Mouse (Mus musculus): ENCODE data around the gene Krt80. TPM values are rescaled to one million over a fixed set of nuclear protein-coding genes. Genes with fewer than 3 reads are reported as not detected.

Krt80 gene
- polyA plus RNA-seq, 1 experiment from 2014 or later, result 1.2 TPM

DNA sequence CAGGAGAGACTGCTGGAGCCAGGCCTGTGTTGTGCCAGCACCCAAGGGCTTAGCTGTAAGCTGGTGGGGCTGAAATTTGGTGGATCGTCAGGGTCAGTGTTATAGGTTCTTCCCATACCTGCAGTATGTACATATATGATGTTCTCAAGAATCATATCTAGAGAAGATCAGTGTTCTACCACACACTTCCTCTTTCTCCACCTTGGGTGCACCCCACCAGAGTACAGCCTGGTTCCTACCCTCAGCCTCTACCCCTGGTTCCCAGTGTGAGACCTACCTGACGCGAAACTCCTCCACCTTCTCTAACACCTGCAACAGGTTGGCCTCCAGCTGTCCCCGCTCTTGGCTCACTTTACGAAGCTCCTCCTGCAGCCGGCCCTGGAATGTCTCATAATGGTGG is 6.0 kb downstream of the Krt80 start:
- no peak for ATAC-seq
- Histone ChIP-seq H3K36me3 (no peaks in the 10 kb centered on the region), H3K27ac (no peak overlapping the region), H3K4me3 (replicated peaks) (no peak overlapping the region), H3K4me1 (replicated peaks) (peaks cover 19% of the 10 kb centered on the region), H3K27me3 (replicated peaks) (no peaks in the 10 kb centered on the region), H3K9me3 (no peaks in the 10 kb centered on the region), H3K4me2 (replicated peaks) (no peak overlapping the region), H3K9ac (no peak overlapping the region)
- WGBS, result 70% methylated on average over 6 of the region's 6 CpGs

DNA sequence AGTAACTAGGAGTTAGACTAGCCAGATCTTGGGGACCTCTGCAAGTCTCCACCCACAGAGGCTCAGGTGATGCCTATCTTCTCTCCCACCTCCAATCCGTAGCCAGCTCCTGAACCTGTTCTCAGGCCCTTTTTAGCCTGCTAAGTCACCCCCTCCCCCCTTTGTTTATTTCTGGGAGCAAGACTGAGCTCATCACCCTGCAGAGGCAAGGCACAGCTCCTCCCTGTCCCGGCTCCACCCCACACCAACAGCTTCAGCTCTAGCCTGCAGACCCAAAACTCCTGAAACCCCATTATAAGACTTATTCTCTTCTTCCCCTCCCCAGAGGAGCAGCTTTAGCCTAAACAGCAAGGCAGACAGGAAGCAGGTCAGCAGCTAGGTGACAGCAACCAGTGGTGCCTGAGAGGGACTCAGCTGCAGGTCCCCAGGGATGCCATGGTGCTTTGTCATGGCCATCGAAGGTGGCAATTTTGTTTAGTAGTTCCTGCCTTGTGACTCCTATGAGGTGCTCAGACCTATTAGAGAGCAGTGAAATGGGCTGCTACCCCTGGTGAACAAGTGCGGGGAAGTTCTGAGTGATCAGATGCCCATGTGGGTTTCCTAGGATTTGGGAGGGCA is 7.5 kb downstream of the Krt80 start:
- H3K36me3 ChIP-seq, result no peaks in the 10 kb centered on the region
- 53% methylated on average over 4 of the region's 4 CpGs for WGBS

DNA sequence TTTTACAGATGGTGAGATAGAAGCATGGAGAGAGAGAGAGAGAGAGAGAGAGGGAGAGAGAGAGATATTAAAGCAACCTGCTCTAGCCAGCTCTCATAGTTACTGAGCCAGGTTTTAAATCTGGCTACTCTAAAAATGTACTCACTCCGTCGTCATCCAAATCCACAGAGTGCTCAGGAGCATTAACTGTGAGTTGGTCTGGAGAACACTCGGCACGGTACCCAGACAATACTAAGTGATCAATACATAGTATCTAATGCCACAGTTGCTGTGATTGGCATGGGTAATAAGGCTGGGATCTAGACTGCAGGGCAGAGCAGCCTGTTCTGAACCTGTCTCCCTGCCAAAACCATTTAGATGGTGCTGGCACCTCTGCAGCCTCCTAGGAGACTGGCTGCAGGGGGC is 14.6 kb downstream of the Krt80 start:
- no peak overlapping the region for H3K4me3 ChIP-seq (replicated peaks)
- no peak overlapping the region for H3K4me2 ChIP-seq (replicated peaks)
- H3K27me3 ChIP-seq (replicated peaks), result no peaks in the 10 kb centered on the region
- H3K4me1 ChIP-seq (replicated peaks), result 0 out of 2 replicates have a peak, but pooled peaks cover 2% of the 10 kb centered on the region
- no peaks in the 10 kb centered on the region for H3K36me3 ChIP-seq
- no peak overlapping the region for H3K9ac ChIP-seq
- no peak for ATAC-seq
- no peak overlapping the region for H3K27ac ChIP-seq
- H3K9me3 ChIP-seq, result no peaks in the 10 kb centered on the region
- 81% methylated on average over 4 of the region's 4 CpGs for WGBS

More for the DNA sequence above, 7.5 kb downstream of the Krt80 start:
- no peak overlapping the region for H3K4me3 ChIP-seq (replicated peaks)
- no peak overlapping the region for H3K4me2 ChIP-seq (replicated peaks)
- no peak for ATAC-seq
- H3K9me3 ChIP-seq, result no peaks in the 10 kb centered on the region
- no peaks in the 10 kb centered on the region for H3K27me3 ChIP-seq (replicated peaks)
- H3K4me1 ChIP-seq (replicated peaks), result peaks cover 17% of the 10 kb centered on the region
- no peak overlapping the region for H3K27ac ChIP-seq
- H3K9ac ChIP-seq, result no peak overlapping the region

DNA sequence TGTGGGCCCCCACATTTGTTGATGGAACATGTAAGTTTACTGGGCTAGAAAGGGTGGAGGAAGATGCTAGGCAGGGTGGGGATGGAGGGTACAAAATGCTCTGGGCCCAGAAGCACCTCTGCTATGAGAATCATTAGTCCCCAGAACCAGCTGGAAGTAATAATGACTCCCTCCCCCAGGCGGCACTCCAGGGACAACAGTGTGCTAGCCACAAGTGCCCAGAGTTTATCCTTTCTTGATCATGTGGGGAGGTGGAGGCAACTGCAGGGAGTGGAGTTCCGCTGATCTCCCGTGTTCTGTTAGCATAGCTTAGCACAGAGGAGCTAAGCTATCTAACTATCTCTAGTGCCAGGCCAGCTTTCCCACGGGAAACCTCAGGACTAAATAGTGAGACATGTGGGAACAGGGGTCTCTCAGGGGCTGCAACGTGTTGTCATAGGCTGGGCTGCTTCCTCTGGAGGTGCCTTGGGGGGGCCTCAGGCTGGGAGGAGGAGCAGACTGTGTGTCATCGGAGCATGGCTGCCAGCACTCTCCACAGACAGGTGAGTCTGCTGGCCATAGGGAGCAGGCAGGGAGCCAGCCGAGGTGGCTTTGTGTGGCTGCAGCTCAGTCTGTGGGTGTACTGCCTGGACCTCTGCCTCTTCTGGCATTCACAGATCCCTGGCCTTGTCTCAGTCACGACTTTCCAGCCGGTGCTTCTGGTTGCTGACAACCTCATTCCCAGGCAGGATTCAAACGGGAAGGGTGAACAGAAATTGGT is 17.1 kb downstream of the Krt80 start:
- ATAC-seq, result no peak
- WGBS, result 58% methylated on average over 10 of the region's 10 CpGs
- H3K27ac ChIP-seq, result no peak overlapping the region

DNA sequence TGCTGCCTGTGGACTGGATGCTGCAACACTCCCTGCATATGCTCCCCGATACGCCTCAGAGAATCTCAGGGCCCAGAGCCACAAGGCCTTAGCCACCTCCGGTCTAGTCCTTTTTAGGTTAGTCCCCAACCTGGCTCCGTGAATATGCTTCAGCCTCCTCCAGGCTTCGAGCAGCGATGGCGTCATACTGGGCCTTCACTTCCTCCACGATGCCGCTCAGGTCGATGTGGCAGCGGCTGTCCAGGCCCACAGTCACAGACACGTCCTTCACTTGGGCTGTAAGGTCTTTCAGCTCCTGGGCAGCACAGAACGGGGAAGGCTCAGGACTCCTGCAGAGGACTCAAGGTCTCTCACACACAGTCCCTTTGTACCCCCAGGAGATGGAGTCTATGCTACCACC is 17.9 kb downstream of the Krt80 start:
- H3K4me2 ChIP-seq (replicated peaks), result no peak overlapping the region
- no peak overlapping the region for H3K9ac ChIP-seq
- no peak for ATAC-seq
- no peaks in the 10 kb centered on the region for H3K27me3 ChIP-seq (replicated peaks)
- H3K4me3 ChIP-seq (replicated peaks), result no peak overlapping the region
- no peaks in the 10 kb centered on the region for H3K36me3 ChIP-seq
- no peak overlapping the region for H3K27ac ChIP-seq
- H3K9me3 ChIP-seq, result no peaks in the 10 kb centered on the region
- H3K4me1 ChIP-seq (replicated peaks), result 0 out of 2 replicates have a peak, but pooled peaks cover 2% of the 10 kb centered on the region
- WGBS, result 76% methylated on average over 13 of the region's 13 CpGs

More for the DNA sequence above, 17.1 kb downstream of the Krt80 start:
- Histone ChIP-seq H3K9ac (no peak overlapping the region), H3K4me1 (replicated peaks) (0 out of 2 replicates have a peak, but pooled peaks cover 2% of the 10 kb centered on the region), H3K27me3 (replicated peaks) (no peaks in the 10 kb centered on the region), H3K36me3 (no peaks in the 10 kb centered on the region), H3K4me3 (replicated peaks) (no peak overlapping the region), H3K9me3 (no peaks in the 10 kb centered on the region), H3K4me2 (replicated peaks) (no peak overlapping the region)

DNA sequence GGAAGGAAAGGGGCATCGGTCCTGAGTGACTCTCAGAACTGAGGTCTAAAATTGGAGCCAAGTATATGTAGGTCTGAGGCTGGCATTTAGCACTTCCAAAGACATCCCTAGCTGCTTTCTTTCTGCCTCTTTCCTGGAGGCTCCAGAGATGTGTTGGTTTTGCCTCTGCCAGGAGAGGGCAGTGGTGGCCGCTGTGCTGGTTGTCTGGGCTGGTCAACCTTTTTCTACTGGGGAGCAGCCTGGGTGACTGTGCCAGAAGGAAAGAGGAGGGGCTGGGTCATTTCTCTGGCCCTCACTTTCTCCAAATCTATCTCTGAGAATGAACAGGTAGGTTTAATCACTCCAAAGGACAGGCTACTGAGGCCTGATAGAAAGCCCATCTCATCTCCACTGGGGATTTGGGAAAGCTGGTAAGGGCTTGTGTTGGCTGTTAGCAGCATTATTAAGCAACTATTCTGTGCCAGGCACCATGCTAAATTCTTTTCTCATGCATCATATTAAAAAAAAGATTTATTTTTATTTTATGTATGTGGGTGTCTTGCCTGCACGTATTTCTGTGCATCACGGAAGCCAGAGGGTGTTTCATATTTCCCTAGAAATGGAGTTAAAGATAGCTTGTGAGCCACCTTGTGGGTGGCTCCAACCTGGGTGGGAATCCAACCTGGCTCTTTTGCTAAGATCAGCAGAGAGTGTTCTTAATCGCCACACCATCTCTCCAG is 28.0 kb downstream of the Krt80 start:
- no peaks in the 10 kb centered on the region for H3K27me3 ChIP-seq (replicated peaks)
- H3K4me3 ChIP-seq (replicated peaks), result no peak overlapping the region
- no peak overlapping the region for H3K9ac ChIP-seq
- no peaks in the 10 kb centered on the region for H3K36me3 ChIP-seq
- WGBS, result 64% methylated on average over 5 of the region's 5 CpGs
- H3K27ac ChIP-seq, result no peak overlapping the region
- no peaks in the 10 kb centered on the region for H3K9me3 ChIP-seq
- no peak overlapping the region for H3K4me2 ChIP-seq (replicated peaks)
- no peaks in the 10 kb centered on the region for H3K4me1 ChIP-seq (replicated peaks)
- ATAC-seq, result peak; percentile 6; the same call in 1 of the 2 replicates

DNA sequence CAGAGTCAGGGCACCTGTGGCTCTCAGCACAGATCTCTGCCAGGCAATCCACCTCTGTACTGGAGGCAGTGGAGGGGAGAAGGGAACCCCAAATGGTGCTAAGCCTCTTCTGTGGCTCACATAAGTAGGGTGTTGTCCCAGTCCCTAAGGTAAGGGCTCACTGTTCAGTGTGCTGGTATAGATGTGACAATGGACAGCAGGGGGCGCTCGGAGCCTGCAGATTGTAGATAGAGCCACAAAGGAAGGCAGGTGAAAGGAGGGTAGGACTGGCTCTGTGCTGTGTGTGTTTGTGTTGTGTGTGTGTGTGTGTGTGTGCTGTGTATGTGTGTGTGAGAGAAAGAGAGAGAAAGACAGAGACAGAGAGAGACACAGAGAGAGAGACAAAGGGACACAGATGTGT is 30.4 kb downstream of the Krt80 start:
- Histone ChIP-seq H3K4me3 (replicated peaks) (no peak overlapping the region), H3K27ac (no peak overlapping the region), H3K27me3 (replicated peaks) (no peaks in the 10 kb centered on the region), H3K4me2 (replicated peaks) (no peak overlapping the region), H3K4me1 (replicated peaks) (peaks cover 7% of the 10 kb centered on the region; the same call in 1 of the 2 replicates), H3K9me3 (no peaks in the 10 kb centered on the region), H3K9ac (no peak overlapping the region), H3K36me3 (no peaks in the 10 kb centered on the region)
- peak; percentile 76 for ATAC-seq
- WGBS, result 0% methylated on average over 2 of the region's 2 CpGs

DNA sequence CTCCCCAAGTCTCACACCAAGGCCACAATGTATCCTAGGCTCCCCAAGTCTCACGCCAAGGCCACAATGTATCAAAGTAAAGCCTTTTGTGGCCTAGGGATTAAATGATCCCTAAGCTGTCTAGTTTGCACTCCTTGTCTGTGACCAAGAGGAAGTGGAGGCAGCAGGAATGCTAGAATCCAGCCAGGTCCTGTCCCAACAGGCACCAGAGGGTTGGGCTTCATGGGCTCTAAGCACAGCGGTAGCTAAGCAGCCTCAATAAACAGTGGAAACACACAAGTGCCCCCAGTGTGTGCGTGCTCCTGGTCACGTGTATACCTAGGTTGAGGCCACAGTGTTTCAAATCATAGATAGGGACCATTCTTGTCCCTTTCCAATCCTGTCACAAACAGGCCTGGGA is 31.6 kb downstream of the Krt80 start:
- Histone ChIP-seq H3K9me3 (no peaks in the 10 kb centered on the region), H3K4me1 (replicated peaks) (peaks cover 7% of the 10 kb centered on the region; the same call in 1 of the 2 replicates), H3K9ac (peak overlapping the region; percentile 20; the same call in 1 of the 2 replicates), H3K4me3 (replicated peaks) (no peak overlapping the region), H3K27ac (no peak overlapping the region), H3K27me3 (replicated peaks) (no peaks in the 10 kb centered on the region), H3K4me2 (replicated peaks) (no peak overlapping the region), H3K36me3 (no peaks in the 10 kb centered on the region)
- ATAC-seq, result no peak
- 67% methylated on average over 4 of the region's 4 CpGs for WGBS

DNA sequence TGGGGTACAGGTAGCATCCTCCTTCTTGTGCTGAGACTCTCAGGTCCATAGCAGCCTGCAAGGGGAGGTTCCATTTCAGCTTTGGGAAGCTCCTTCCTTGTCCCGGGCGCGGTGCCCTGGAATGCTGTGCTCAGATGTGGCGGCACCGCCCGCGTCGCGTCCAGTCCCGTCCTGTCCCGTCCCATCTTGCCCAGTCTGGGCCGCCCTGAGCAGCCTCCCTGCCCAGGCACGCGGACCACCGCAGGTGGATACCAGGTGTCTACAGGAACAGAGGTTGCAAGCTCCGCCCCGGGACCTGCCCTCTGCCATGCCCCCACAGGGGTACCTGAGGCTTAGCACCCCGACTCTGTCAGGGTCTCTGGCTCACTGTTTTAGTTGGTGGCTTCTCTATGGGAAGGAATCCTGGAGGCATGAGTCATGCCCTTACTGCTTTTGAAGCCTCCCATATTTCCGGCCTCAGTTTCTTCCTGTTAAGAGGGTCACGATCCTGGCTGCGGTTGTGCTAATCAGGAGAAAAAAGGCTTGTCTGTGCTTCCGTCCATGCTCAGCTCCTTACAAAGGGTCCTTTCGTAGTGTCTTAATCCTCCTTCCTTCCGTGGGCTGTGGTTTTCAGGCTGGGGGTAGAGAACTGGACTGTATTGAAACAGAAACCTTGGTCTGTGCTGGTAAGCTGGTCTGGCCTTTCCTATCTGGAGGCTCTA is 33.3 kb downstream of the Krt80 start:
- no peak overlapping the region for H3K9ac ChIP-seq
- WGBS, result 41% methylated on average over 24 of the region's 24 CpGs
- no peak for ATAC-seq
- no peaks in the 10 kb centered on the region for H3K36me3 ChIP-seq
- no peaks in the 10 kb centered on the region for H3K9me3 ChIP-seq
- no peak overlapping the region for H3K4me2 ChIP-seq (replicated peaks)
- no peak overlapping the region; the same call in 1 of the 2 replicates for H3K27ac ChIP-seq
- H3K27me3 ChIP-seq (replicated peaks), result no peaks in the 10 kb centered on the region
- H3K4me3 ChIP-seq (replicated peaks), result no peak overlapping the region
- H3K4me1 ChIP-seq (replicated peaks), result peaks cover 11% of the 10 kb centered on the region; the same call in 1 of the 2 replicates

DNA sequence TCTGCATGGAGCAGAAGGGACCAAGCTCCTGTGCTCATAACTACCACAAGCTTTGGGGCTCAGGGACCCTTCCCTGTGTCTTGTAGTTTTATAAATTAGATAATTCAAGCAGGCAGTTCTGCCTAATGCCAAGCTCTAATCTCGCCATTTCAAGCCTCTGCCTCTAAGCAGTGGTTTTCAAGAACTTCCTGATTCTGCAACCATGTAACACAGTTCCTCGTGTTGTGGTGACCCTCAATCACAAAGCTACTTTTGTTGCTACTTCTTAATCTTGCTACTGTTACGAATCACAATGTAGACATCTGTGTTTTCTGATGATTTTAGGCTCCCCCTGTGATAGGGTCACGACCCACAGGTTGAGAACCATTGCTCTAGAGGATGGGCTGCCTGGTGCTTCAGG is 36.3 kb downstream of the Krt80 start:
- 71% methylated on average over 4 of the region's 4 CpGs for WGBS
- Histone ChIP-seq H3K4me1 (replicated peaks) (peaks cover 27% of the 10 kb centered on the region), H3K9me3 (no peaks in the 10 kb centered on the region), H3K9ac (no peak overlapping the region), H3K27ac (no peak overlapping the region), H3K27me3 (replicated peaks) (no peaks in the 10 kb centered on the region), H3K4me3 (replicated peaks) (no peak overlapping the region), H3K4me2 (replicated peaks) (no peak overlapping the region), H3K36me3 (no peaks in the 10 kb centered on the region)
- ATAC-seq, result no peak

DNA sequence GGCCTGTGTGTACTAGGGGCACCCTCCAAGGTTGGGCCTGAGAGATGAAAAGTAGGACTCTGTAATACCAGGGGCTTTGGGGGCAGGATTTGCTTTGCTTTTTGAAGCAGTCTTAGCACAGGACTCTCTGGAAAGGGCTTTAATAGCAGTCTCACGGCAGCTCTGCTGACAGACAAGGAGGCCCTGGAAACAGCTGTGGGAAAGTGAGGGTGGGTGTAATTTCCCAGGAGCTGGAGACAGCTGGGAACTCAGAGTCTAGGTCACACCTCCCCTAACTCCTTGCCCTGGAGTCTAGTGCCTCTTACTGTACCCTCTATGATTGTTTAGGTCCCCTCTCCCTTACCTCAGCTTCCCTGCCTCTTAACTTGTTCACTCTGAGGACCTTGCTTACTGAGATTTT is 36.8 kb downstream of the Krt80 start:
- no peaks in the 10 kb centered on the region for H3K36me3 ChIP-seq
- no peak for ATAC-seq
- no peak overlapping the region for H3K9ac ChIP-seq
- no peak overlapping the region for H3K4me2 ChIP-seq (replicated peaks)
- H3K4me1 ChIP-seq (replicated peaks), result peaks cover 28% of the 10 kb centered on the region
- WGBS, result 24% methylated on average over 1 of the region's 1 CpGs
- no peaks in the 10 kb centered on the region for H3K27me3 ChIP-seq (replicated peaks)
- no peak overlapping the region for H3K4me3 ChIP-seq (replicated peaks)
- no peaks in the 10 kb centered on the region for H3K9me3 ChIP-seq
- H3K27ac ChIP-seq, result no peak overlapping the region

DNA sequence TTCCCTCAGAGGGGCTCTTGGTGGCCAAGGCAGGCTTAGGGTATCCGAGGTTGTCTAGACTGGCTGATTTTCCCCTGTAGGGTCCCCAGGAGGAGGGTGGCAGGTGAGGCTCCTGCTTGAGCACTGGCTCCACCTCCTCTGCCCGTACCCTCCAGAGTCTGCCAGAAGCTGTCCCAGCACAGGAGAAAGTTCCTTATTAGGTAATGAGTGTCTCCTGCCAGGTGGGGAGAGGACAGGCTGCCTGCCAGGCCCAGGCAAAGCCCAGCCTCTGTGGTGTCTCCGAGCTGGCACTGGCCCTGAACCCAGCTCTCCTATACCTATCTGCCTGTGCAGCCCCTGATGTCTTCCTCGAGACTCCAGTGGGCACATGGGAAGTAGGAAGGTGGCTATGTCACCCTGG is 37.6 kb downstream of the Krt80 start:
- H3K36me3 ChIP-seq, result no peaks in the 10 kb centered on the region
- WGBS, result 64% methylated on average over 4 of the region's 4 CpGs
- no peaks in the 10 kb centered on the region for H3K9me3 ChIP-seq
- no peaks in the 10 kb centered on the region for H3K27me3 ChIP-seq (replicated peaks)
- ATAC-seq, result no peak
- H3K4me2 ChIP-seq (replicated peaks), result no peak overlapping the region
- H3K9ac ChIP-seq, result no peak overlapping the region
- H3K4me1 ChIP-seq (replicated peaks), result peaks cover 34% of the 10 kb centered on the region
- no peak overlapping the region for H3K27ac ChIP-seq
- H3K4me3 ChIP-seq (replicated peaks), result no peak overlapping the region

Measured in intestine, embryonic 15.5 days (tissue).